Mouse (Mus musculus) lung, postnatal 0 days (tissue): ENCODE measurements at regions not wholly inside any gene's neighbourhood (a gene's known extent, or its start where the extent isn't known, plus 50 kb on each side); places are given as distances from the start of the nearest gene placed in this dataset.

ENCODE experiments used
- CTCF ChIP-seq: IDR thresholded peaks from 2 replicates; pipeline ENCODE4 v1.5.1; 2016; ENCODE audit warnings: antibody characterized with exemption, mild to moderate bottlenecking
- EP300 ChIP-seq: IDR thresholded peaks from 2 replicates; pipeline ENCODE4 v1.6.1; 2016; ENCODE audit warnings: antibody characterized with exemption, mild to moderate bottlenecking, control low read depth

- TF ChIP-seq CTCF: no peak
- TF ChIP-seq EP300: no peak
These were observed 508.5 kb upstream of the Fam174a start for GRCm38 (mm10) chr1:94804877-94805276.
